Mouse (Mus musculus): ENCODE data around the gene Smc1b.

GRCm38 (mm10) chr15:85152577-85152976 lies 20.8 kb upstream of the Smc1b start:
- no peak for TF ChIP-seq POLR2A (IDR thresholded peaks at IDR 0.05; ENCODE audit: insufficient read length, low read depth)
- no peak for TF ChIP-seq USF1 (IDR thresholded peaks at IDR 0.05; ENCODE audit: low read depth)
- no peak for TF ChIP-seq TCF3 (IDR thresholded peaks at IDR 0.05; ENCODE audit: insufficient read length, low read depth)
- TF ChIP-seq TCF12 (IDR thresholded peaks at IDR 0.05; ENCODE audit: insufficient read depth, poor library complexity, severe bottlenecking) = no peak
- TF ChIP-seq MYOD1 (IDR thresholded peaks at IDR 0.05; ENCODE audit: control insufficient read depth in 1 of 3, insufficient read length in 2 of 3, low read depth in 2 of 3) = no peak
